Mouse (Mus musculus) hindbrain, embryonic 12.5 days (tissue): Measurements from ENCODE around the gene Sptb. TPM values are rescaled to one million over a fixed set of nuclear protein-coding genes. Genes with fewer than 3 reads are reported as not detected.

Experiments used
- ATAC-seq: fragments of 200-750 bp; cut with Nextera tagmentation; 2 replicates; pipeline ENCODE4 v1.8.0; 2017; ENCODE audit warnings: moderate TSS enrichment; ENCODE audit not compliant: low FRiP score
- H3K27ac ChIP-seq: fragments of 300-500 bp; sonication (generic); 2 replicates; pipeline ENCODE4 v1.5.1; 2016; ENCODE audit warnings: mild to moderate bottlenecking
- H3K27me3 ChIP-seq: fragments of 300-500 bp; sonication (generic); 2 replicates; pipeline ENCODE4 v1.6.1; 2016; ENCODE audit warnings: mild to moderate bottlenecking
- H3K36me3 ChIP-seq: fragments of 300-500 bp; sonication (generic); 2 replicates; pipeline ENCODE4 v1.6.1; 2016; ENCODE audit warnings: mild to moderate bottlenecking
- H3K4me1 ChIP-seq: fragments of 300-500 bp; sonication (generic); 2 replicates; pipeline ENCODE4 v1.6.1; 2016
- H3K4me2 ChIP-seq: fragments of 300-500 bp; sonication (generic); replicated peaks from 2 replicates; pipeline ENCODE4 v1.6.1; 2016; ENCODE audit warnings: mild to moderate bottlenecking
- H3K4me3 ChIP-seq: fragments of 300-500 bp; sonication (generic); 2 replicates; pipeline ENCODE4 v1.5.1; 2016; ENCODE audit warnings: mild to moderate bottlenecking
- H3K9ac ChIP-seq: fragments of 300-500 bp; sonication (generic); 2 replicates; pipeline ENCODE4 v1.6.1; 2016; ENCODE audit warnings: mild to moderate bottlenecking, moderate library complexity
- H3K9me3 ChIP-seq: fragments of 300-500 bp; sonication (generic); replicated peaks from 2 replicates; pipeline ENCODE4 v1.6.1; 2016; ENCODE audit warnings: mild to moderate bottlenecking
- WGBS: fragments of 180-500 bp; shearing (Covaris S2); methylation state at CpG from one replicate; pipeline ENCODE4 v1.1.7; 2016; 5-methylcytosine and 5-hydroxymethylcytosine counted together
- microRNA-seq: library from miRNA; unstranded; fragments of <30 nt; microRNA quantifications from one replicate; pipeline ENCODE4, GENCODE M21; 2017
- polyA plus RNA-seq: library from polyadenylated mRNA; unstranded; fragments of >200 nt; fragmentation: Nextera tagmentation; extraction: Ambion mirVana; gene quantifications from 2 replicates; pipeline ENCODE4 v1.2.1, GENCODE M21; 2016

The Sptb gene
- polyA plus RNA-seq, 1 experiment from 2014 or later = 3.3 TPM

DNA sequence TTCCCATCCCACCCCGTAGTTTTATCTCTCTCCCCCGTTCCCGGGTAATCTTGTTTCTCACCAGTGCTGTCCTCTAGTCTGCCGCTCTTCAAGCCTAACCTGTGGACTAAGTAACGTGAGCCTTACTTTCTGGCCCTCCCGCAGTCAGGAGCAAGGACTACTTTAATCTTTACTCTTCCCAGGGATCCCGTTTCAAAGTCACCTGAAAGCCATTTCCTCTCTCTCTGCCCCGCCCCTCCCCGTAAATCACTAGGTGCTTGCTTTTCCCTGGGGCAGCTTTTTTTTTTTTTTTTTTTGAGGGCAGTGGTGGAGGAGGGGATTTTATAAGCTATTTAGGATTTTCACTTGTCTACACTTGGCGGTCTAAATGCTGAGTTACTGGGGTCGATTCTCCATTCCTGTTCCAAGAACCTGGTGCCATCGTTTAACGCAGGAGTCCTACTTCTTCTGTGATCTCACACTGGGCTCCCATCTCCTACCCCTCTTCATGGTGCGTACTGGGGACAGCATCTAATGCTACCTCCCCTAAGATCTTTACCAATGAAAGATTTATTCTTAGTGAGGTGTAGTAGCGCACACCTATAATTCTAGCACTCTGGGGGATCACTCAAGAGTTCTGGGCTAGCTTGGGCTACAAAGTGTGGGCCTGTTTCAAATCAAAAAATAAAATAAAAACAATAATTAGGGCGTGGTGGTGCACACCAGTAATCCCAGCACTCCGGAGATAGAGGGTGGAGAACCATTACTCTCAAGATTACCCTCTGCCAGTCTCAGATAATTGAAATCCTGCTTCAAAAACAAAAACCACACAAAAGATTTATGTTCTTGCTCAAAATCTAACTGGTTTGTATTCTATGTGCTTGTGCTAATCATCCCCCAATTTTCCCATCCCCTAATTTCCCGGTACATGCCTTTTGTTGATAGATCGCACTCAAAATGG is 178.1 kb downstream of the Sptb start:
- H3K27me3 ChIP-seq = peaks cover 76% of the 10 kb centered on the region
- ATAC-seq = no peak
- H3K9me3 ChIP-seq = no peaks in the 10 kb centered on the region
- peaks cover 18% of the 10 kb centered on the region for H3K4me1 ChIP-seq
- 4% methylated on average over 19 of the region's 19 CpGs for WGBS
- no peak overlapping the region for H3K27ac ChIP-seq
- peak overlapping the region; percentile 86 for H3K4me2 ChIP-seq
- no peaks in the 10 kb centered on the region for H3K36me3 ChIP-seq
- peak overlapping the region; percentile 58 for H3K4me3 ChIP-seq
- H3K9ac ChIP-seq = no peak overlapping the region

DNA sequence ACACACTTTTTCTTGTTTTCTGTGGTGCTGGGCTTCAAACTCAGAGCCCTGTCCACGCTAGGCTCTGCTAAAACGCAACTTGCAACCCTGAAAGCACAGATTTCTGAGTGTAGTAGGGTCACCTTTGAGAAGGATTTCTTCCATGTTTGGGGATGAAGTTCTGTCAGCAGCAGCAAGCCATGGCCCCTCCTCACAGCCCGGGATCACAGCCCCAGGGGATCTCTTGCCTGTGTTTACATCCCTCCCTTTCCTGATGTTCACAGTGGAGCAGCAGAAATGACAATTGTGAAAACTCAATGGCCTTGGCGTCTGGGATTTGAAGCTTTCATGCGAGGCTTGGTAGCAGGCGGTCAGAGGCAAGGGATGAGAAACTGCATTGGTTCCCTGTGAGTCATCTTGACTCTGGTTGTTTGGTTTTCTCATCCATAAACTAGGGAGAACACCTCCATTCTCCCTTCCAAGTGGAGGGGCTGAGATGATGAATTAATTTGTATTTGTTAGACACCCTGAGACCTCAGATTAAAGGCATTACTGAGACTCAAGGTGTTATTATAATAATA is 179.7 kb downstream of the Sptb start, which contains the start of gene Plekhg3:
Gene Plekhg3, plus strand, starts transcription at position 312 of the 560 bp plus-strand sequence.
- Histone ChIP-seq H3K4me3 (no peak within 1 kb of the TSS), H3K9me3 (no peaks in the 10 kb centered on the region), H3K9ac (no peak within 1 kb of the TSS), H3K4me1 (peaks cover 18% of the 10 kb centered on the region), H3K36me3 (no peaks in the 10 kb centered on the region), H3K27me3 (peaks cover 63% of the 10 kb centered on the region), H3K4me2 (no peak within 1 kb of the TSS), H3K27ac (no peak within 1 kb of the TSS)
- WGBS = 27% methylated on average over 6 of the region's 6 CpGs
- ATAC-seq = no peak

Small RNAs within 50 kb of the gene (microRNA-seq; reads per million reads assigned to microRNA genes)
- gene Mir5135 = not detected

Other genes with a start within 250 kb of the Sptb start
- gene Plekhg3, start 179.7 kb downstream of the Sptb start, polyA plus RNA-seq = 3.0 and 3.6 TPM in 2 replicates
- gene Churc1, start 55.0 kb upstream of the Sptb start, polyA plus RNA-seq = 79.4 and 91.1 TPM in 2 replicates
- gene Fntb, start 55.0 kb upstream of the Sptb start, polyA plus RNA-seq = 37.0 and 38.7 TPM in 2 replicates
- gene Gpx2, start 85.0 kb upstream of the Sptb start, polyA plus RNA-seq = 0.38 and 0.44 TPM in 2 replicates
- gene Rab15, start 112.4 kb upstream of the Sptb start, polyA plus RNA-seq = 25.1 and 27.8 TPM in 2 replicates